Mouse (Mus musculus): Measurements from ENCODE around the gene Nhsl1.
A peak's percentile ranks its signal among the peaks of the same experiment; 100 is the strongest.

Gene Nhsl1

DNA sequence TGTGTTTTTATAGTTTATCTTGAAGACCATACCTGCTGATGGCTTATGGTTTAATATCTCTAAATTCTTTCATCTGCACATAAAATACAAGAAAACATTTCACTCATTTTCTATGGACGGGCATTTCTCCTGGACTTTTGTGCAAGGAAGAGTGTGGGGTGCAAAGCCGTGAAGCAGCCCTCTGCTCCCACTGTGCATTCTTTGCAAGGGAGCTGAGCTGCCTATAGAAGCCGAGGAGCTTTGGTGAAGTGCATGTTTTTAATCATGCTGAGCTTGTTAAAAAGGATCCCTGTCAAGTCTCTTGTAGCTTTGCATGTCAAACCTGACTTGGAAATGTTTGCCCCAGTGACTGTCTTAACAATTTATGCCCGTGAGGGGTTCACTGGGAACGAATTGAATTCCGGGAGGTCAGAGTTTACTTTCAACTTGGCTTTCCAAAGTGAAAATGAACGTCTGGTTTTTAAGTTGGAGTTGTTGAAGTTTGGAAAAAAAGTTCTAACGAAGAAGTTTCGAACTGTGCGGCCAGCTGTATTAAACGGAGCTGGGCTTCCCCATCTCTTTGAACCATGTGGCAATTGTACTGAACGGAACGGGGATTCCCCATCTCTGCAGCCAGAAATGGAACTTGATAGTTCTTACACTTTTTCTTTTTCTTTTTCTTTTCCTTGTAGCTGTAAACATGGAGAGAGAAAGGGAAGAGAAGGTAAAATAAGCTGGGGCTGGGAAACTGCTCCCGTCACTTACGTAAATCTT, 22.8 kb downstream of the Nhsl1 start:
- no peak for DNase-seq (ENCODE audit: low read depth, low spot score)

DNA sequence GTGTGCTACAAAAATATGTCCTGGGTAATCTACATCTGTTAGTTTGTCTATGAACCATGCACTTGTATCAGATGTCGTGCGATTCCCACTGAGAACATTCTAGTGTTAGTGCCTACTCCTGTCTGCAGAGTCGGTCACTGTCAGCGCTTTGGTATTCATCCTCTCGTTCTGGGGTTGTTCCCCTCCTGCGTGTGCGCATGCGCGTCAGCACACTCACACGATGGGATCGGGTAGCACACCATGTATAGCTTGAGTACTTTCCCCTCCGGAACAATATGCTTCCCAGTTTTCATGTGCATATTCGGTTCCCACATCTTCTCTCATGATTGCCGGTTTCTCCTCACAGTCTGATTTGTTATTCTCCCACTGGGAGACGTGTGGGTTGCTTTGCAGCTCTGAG, 28.4 kb downstream of the Nhsl1 start:
- DNase-seq (ENCODE audit: low read depth, low spot score), result peak; percentile 35

DNA sequence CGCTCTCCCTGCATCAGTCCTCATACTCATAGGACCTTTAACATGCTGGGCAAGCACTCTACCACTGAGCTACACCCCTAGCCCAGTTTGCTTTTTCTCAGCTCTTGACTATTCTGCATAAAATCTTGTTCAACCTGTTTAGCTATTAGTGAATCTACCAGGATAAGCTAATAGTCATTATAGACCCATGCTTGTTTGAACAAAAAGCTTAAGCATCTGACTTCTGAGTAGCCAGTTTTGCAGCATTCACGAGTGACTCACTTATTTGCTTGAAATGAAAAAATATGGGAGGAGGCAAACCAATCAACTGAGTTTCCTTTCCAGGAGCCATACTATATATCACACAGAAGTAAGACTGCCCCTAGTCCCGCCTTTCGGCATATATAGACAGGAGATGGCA, 32.0 kb downstream of the Nhsl1 start:
- no peak for DNase-seq (ENCODE audit: low read depth, low spot score)

DNA sequence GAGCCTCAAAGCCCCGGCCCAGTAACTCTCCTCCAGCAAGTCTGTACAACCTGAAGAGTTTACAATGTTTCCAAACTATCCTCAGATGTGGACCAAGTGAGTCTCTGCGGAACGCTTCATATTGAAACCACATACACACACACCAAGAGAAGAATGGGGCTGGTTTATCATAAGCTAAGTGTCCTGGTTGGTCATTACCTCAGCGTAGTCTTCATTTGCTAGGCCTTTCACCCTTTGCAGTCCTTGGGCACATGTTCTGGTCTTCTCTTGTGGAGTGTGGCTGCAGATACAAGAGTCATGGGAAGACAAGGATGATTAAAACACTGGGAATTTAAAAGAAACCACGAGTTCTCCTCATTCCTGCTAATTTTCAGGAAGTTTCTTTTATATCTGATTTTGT, 34.2 kb downstream of the Nhsl1 start:
- no peak for DNase-seq (ENCODE audit: low read depth, low spot score)

DNA sequence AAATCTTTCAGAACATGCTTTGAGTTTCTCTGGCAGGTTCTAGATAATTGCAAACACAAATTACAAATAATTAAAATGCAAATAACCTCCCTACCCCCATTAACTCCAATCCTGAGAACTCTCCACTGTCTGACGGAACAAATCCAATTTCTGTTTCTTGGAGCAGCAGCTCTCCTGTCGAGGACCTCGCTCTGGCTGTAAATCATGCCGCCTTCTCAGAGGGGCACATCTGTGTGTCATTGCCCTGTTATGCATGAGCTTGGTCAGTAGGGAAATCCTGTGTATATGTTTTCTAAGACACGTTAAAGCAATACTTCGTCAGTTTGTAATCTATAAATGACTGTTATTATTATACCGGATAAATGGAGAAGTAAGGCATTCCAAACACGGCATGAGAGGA, 35.3 kb downstream of the Nhsl1 start:
- DNase-seq (ENCODE audit: low read depth, low spot score), result no peak

DNA sequence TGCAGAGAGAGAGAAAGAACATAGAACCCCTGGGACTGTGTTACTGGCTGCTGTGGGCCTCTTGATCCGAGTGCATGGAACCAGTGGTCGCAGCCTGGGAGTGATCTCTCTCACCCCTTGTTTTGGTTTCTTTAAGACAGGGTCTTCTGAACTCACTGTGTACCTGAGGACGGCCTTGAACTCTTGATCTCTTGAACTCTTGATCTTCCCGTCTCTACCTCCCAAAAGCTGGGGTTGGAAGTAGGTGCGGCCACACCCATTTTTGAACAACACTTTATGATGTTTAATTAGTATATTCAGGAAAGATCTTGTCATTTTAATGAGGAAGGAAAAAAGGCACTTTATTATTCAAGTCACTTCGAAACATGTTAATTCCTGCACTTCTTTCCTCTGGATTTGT, 37.7 kb downstream of the Nhsl1 start:
- peak; percentile 55 for DNase-seq (ENCODE audit: low read depth, low spot score)

DNA sequence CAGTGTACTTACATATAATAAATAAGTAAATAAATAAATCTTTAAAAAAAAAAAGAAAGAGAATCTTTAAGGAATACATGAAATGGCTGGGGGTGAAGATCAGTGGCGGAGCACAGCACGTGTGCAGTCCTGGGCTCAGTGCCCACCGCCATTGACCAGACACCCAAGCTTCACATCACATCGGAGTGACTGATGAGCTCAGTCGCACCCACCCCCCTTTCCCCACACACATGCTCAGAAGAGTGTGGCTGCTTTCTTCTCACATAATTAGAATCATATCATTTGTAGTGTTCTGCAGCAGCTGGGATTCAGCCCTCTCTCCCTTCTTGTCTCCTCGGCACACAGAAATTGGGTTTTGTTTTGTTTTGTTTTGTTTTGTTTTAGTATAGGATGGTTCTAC, 38.4 kb downstream of the Nhsl1 start:
- DNase-seq (ENCODE audit: low read depth, low spot score), result no peak

DNA sequence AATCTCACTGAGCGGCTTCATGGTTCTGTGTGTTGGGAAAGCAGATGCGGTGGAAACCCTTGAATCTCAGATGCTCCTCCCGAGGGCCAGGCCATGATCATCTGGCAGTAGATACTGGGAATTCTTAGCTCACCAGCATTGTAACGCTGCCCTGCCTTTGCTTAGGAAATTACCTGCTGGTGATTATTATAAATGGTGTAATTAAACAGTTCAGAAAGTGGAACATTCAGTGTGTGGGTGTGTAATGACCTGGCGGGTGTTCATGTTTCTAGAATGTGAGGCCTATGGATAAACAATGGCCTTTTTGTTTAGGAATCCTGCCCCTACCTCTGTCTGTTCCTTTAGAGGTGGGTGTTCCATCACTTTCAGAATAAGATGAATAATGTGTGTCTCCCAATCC, 39.7 kb downstream of the Nhsl1 start:
- DNase-seq (ENCODE audit: low read depth, low spot score), result no peak

DNA sequence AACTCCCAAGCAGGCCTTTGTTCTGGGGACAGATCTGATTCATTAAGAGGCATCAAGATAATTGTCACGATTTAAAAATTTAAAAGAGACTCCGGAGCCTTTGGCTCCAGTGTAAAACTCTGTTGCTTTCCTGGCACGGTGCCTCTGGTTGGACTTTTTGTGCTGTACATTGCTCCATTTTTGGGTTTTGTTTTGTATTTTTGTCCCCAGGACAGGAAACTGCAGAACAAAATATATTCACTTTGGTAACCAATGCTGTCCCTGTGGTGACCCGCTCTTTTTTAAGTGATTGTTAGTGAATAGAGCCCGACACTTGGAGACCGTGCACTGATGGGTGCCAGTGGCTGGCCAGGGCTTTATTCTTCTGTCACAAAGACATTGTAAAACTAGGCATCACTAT, 41.4 kb downstream of the Nhsl1 start:
- no peak for DNase-seq (ENCODE audit: low read depth, low spot score)

DNA sequence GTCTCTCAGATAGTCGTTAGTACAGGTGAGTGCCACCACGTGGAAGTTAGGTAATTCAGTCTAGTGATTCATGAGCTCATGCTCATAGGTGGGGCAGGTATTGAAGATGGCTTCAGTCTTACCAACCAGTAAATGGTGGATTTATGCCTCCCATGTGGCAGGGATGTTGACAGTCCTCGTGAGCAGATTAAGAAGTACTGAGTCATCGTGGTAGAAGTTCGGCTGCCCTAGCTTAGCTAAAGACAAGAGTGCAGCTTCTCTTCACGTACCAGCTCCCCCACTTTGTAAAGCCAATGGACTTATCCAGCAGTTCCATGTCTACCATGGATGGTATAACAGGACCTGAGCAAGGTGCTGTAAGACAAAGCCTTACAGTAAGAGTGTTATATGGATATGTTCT, 46.6 kb downstream of the Nhsl1 start:
- DNase-seq (ENCODE audit: low read depth, low spot score), result no peak

DNA sequence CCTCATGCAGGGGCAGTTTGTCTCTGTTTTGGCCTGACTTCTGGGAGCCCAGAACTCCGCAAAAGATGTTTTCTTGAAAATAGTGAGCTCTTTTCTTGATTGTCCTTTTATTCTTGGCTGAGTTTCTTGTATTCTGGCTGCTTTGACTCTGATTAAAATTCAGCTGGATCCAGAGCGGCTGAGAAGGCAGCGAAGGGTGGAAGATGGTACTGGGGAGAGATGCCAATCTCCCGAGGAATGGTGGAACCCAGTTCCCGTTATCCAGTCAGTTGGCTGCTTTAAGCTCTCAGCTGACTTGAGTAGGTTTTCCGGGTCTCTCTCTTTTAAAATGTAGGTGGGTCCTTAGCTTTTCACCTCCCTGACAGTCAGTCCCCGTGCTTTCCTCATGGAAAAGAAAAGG, 47.9 kb downstream of the Nhsl1 start:
- DNase-seq (ENCODE audit: low read depth, low spot score), result no peak

DNA sequence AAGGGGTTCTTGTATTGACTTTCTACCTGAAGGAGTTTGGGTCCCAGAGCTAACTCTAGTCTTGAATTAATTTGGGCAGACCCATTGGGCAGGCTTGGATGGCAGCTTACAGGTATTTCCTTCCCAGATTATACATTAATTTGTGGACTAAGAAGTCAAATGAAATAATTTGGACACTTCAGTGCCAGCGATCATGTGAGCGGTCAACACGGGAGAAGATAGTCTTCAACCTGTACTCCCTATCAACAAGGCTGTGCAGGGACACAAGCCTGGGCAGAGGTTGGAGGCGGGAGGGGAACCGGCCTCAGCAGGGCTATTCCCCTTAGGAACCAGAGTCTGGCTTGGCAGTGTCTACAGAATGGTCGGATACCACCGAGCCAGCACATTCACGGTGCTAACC, 49.3 kb downstream of the Nhsl1 start:
- DNase-seq (ENCODE audit: low read depth, low spot score), result no peak

DNA sequence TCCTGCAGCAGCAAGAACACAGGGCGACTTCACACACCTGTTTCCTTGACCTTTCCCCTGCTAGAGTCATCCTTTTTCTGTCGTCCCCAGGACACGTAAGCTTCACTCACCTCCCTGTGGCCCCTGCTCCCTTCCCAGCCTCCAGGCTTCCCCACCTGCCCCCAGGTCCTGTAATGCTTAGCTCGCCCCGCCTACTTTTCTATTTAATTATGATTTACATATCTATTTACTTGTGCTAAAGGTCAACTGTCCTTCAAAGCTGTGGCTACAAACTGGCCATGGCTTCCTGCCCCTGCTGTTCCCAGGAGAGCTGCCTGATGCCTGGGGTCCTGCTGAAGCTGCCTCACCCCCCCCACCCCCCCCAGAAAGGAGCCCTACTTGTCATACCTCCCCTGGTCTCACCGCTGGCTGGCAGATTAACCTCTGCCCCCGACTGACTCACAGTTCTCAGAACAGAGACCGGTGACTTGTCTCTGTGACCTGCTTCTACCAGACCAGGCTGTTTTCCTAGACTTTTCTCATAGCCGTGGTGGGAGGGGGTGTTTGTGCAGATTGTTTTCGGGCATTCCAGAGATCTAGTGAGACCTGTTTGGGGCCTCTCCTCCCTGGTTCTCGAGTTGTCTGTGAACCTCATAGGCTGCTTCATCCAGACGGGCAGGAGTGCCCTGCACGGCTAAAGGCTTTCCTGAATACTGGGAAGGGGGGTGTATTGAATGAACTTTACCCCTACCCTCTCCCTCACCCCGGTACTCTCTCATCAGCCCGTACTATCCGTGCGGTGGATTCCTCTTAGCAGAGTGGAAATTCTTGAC, 51.9 kb downstream of the Nhsl1 start:
- peak; percentile 35 for DNase-seq (ENCODE audit: low read depth, low spot score)

DNA sequence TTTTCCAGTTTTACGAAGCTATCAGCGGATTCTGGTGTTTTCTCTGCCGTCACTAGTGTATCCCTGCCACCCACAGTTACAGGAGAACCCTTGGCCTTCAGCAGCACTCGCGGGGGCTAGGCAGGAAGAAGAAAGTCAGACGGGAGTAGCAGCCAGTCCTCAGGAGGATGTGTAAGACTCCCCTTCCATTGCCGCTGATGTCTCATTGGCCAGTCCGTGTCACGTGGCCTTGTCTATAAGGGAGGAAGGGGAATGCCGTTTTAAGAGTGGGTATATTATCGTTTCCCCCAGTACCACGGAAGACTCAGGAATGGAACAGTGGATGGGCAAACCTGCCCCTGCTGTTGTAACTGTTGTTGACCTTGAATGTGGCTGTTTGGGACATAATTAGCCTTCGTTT, 53.1 kb downstream of the Nhsl1 start:
- DNase-seq (ENCODE audit: low read depth, low spot score), result peak; percentile 82

DNA sequence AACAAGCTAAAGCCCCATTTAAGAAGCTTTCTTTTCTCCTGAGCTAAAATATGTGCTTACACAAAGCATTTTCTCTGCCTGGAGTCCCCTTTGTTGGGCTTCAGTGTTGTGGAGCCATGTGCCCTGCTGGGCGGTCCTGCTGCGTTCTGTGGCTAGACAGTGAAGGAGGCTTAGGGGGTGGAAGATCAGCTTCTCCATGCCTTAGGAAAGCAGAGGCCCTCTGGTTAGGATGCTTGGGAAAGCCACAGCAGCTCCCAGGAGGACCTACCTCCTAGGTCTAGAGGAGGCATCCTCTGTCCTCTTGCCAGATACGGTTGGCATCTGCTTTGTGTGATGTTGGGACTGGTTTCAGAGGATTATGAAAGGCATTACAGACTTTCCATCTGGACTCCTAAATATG, 56.5 kb downstream of the Nhsl1 start:
- no peak for DNase-seq (ENCODE audit: low read depth, low spot score)

DNA sequence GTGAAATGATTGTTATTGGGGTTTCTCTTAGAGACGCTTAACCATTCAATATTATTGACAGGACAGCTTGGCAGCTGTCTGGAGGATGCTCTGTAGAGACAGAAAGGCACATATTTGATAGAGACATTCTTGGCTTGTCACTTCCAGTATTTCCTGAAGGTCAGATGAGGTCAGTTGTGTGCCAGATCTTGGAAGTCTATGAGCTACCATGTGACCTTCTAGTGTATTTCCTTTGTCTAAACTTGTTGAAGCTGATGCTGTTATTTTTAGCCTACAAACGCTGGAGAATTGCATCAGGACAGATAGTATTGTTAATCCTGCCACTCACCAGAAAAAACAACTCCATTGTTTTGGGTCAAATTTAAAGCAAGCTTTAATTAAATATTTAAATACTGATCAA, 66.0 kb downstream of the Nhsl1 start:
- no peak for DNase-seq (ENCODE audit: low read depth, low spot score)

DNA sequence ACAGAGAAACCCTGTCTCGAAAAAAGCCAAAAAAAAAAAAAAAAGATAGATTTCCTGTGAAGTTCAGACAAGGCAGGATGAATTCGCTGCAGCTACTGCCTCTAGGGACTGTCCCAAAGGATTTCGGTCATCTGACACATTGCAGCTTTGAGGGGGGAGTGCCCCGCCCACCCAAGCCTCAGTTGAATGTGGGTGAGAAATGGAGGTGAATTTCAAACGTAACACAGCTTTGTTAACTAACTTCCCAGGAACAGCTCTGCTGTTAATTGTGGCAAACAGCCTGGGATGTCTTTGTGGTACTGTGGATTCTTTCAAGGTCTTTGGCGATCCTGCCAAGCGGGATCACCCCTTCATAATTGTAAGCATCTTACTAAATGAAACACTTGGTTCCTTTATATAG, 67.4 kb downstream of the Nhsl1 start:
- DNase-seq (ENCODE audit: low read depth, low spot score), result no peak

DNA sequence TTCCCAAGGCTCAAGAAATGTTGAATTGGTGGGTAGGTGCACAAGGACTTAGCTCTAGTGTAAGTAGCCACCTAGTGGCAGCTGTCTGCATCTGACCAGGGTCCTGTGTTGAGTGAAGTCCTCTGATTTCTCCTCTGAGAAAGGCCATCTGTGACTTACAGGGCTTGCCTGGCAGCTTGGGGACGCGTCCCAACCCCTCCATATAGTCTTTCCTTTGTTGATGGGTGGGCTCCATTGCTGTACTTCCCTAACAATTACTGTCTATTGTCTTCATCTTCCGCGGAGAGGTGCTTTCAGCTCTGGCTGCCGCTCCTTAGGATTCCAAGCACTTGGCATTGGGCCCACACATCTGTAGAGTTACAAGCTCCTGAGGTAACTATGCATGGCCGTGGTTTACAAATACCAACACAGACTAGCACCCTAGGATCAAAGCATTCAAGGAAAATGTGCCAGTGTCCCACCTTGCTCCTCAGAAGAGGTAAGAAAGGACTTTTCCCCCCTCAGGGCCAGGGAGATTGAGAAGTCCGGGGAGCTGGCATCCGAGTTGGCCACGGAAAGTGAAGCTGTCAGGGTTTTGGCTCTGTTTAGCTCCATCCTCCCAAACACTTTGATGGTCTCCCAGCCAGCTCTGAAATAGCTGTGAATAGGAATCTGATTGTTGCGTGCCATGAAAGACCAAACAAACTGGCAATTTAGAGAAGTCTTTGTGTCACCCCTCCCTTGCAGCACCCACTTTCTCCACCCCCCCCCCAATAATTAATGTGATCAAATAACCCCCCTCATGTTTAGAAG, 70.2 kb downstream of the Nhsl1 start:
- DNase-seq (ENCODE audit: low read depth, low spot score), result peak; percentile 95

DNA sequence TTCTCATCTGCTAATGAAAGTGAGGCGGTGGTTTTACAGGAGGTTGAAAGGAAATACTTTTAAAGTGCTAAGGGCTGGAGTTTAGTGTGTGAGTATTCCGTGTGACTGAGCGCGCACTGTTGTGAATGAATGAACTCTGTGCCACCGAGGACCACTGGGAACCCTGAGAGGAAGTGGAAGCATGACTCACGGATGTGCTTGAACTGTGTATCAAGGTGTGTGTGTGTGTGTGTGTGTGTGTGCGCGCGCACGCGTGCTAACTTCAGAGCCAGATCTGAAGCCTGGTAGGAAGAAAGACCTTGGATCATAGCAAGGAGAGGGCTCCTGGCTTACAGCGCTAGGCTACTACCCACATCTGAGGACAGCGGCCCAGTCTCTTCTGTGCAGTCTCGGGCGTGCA, 71.2 kb downstream of the Nhsl1 start:
- DNase-seq (ENCODE audit: low read depth, low spot score), result peak; percentile 31

DNA sequence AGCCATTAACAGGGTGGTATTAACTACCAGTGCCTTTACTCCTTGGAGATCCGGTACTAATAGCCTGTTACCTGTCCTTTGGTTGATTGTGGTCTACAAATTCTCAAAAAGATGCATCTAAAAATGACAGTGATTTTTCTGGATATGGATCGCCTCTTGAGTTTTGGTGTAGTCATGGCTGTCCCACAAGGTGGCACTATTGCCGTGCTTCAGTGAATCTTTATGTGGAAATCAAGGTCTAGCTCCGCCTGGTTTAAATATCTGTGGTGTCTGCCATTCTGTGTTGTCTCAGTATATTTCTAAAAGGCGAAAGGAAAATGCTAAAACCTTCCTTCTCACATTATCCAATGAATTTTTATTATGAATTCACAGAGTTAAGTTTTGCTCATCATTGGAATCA, 72.8 kb downstream of the Nhsl1 start:
- peak; percentile 67 for DNase-seq (ENCODE audit: low read depth, low spot score)

DNA sequence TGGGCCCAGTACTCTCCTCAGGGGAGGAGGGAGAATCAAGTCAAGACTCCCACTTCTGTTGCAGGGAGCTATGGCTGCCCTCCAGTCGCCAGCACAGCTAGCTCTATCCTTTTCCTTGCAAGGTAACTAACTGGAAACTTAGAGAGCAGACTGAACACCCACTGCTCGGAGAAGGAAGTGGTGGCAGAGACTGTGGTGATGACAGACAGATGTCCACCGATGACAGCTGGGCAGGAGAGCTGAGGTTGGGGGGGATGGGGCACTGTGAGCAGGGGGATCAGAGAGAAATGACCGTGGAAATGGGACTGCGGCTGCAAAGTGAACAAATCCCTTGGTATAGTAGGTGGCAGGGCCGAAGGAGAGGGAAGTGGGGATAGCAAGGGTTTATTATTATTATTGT, 73.5 kb downstream of the Nhsl1 start:
- no peak for DNase-seq (ENCODE audit: low read depth, low spot score)

DNA sequence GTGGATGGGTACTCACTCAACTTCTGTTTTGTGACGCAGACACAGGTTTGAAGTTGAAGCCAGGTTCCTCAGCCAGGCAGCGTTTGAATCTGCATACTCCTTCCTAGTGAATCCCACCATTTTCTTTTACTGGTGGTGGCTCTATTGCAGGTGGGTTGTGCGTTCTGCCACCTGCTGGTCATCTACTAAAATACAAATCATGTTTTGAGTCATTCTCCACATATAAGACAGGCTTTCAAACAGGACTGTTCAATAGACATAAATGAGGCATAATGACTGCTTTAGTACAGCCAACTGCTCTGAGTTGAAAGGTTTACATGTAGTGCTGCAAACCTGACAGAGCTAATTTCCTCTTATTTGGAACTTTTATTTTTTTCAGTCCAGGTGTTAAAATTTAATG, 75.0 kb downstream of the Nhsl1 start:
- DNase-seq (ENCODE audit: low read depth, low spot score), result peak; percentile 83

DNA sequence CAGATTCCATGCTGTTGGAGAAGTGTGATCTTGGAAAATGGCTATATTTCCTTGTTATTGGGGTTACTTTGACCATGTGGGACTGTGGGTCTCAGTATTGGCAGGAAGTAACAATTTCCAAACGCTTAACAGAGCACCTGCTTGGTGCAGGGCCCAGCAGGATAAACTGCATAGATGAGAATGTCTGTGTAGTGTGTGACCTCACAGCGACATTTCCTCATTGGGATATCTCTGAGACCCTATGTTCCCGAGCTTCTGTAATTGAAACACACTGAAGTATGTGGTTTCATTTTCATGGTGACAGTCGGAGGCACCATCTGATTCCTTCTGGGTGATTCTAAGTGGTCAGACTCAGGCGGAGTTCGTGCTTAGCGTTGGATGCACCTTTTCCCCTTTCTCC, 75.5 kb downstream of the Nhsl1 start:
- no peak for DNase-seq (ENCODE audit: low read depth, low spot score)
